Mouse (Mus musculus) right cerebral cortex, postnatal 14 days (tissue): ENCODE measurements around the gene Exoc3.

Experiments used
- DNase-seq: peaks from one replicate; pipeline ENCODE4 v3.0.0; 2022

Gene Exoc3

DNA sequence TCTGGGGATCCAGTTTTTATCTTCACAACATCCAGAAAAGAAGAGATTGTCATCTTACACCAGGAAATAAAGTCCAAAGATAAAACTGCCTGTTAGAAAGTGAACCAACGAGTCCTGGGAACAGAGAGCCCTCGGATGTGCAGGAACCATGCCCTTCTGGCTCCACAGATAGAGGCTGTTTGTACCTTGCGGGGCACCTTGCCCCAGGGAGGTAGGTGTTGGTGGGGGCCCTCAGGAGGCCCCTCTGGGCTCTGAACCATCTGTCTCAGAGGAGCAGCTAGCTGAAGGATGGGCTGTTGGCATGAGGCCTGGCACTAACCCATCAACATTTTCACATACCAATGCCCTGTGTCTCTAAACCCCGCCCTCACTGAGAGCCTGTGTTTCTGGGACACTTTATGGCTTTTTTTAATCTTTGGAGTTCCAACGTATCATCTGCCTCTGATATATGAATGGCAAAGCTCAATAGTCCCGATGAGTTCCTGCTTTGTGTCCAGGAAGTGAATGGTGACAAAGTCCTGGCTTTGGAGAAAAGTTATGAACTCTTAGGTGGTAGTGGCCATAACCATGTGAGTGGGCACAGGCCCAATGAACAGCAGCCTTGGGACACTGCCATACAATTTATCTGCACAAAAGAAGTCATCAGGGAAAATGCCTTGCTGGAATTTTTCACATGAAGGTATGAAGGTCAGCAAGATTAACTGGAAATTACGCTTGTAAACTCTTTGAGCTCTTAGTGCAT is 69.5 kb downstream of the Exoc3 start:
- DNase-seq = no peak

GRCm38 (mm10) chr13:74129909-74130308 is 78.6 kb downstream of the Exoc3 start:
- DNase-seq = no peak

GRCm38 (mm10) chr13:74127571-74127970 is 81.0 kb downstream of the Exoc3 start:
- no peak for DNase-seq

- no peak for DNase-seq
These were observed 85.9 kb downstream of the Exoc3 start for GRCm38 (mm10) chr13:74122632-74123031.

DNA sequence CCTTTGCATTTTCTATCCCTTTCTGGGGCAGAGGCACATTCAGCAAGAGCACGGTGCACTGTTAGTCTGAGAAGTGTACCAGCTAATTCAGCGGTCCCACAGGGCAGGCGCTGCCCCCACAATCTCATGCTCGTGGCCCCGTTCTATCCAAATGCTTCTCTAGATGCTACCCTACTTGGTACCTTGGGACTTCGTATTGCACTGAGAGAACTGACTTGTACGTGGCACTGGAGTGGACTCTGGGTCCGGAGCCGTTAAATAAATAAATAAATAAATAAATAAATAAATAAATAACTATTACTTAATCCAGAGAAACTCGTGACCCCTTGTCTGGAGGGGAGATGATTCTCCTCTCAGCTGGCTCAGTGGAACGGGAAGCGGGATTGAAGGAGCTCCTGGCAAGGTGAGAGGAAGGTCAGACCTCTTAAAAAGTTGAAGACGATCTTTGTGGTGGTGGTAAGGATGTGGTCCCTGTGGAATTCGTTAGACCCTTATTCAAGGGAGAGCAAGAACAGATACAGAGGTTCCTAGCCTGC is 86.7 kb downstream of the Exoc3 start:
- no peak for DNase-seq

DNA sequence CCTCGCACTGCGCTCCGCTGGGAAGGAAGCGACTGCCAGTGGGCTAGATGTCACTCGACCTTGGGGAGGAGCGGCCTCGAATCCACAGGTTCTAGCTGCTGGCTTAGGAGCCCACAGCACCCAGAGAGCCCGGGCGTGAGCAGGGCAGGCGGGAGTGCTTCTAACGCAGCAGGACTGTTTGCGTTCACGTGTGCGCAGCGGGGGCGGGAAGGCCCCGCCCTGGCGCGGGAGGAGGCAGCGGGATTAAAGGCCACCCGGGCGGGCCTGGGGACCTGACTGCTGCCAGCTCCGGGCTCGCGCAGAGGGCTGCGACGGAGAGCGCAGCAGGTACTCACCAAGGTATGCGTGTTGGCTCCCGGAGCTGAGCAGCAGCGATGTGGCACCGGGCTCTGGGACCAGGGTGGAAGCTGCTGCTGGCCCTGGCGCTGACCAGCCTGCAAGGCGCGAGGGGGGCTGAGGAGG is 87.4 kb downstream of the Exoc3 start, which contains the start of gene Slc9a3:
TSS of gene Slc9a3 (plus strand) at position 317 of the 462 bp plus-strand sequence.
- DNase-seq = peak; percentile 12
